Mouse (Mus musculus) MEL-GATA-1-ER (cell line): ENCODE measurements at regions not wholly inside any gene's neighbourhood (a gene's known extent, or its start where the extent isn't known, plus 50 kb on each side); places are given as distances from the start of the nearest gene placed in this dataset.

Experiments
- DNase-seq: peaks from one replicate; pipeline ENCODE4 v3.0.0-alpha.2; 2012; ENCODE audit warnings: low read depth; ENCODE audit errors: extremely low read depth

GRCm38 (mm10) chr9:101670111-101670510 is 191.5 kb upstream of the 9630041A04Rik start:
- DNase-seq = no peak

- no peak for DNase-seq
Measured at GRCm38 (mm10) chr9:101649816-101650215, 211.8 kb upstream of the 9630041A04Rik start.

- no peak for DNase-seq
Measured at GRCm38 (mm10) chr9:101641524-101641923, 220.1 kb upstream of the 9630041A04Rik start.

- no peak for DNase-seq
Measured at GRCm38 (mm10) chr9:101640598-101640997, 221.0 kb upstream of the 9630041A04Rik start.

- no peak for DNase-seq
Measured at GRCm38 (mm10) chr9:101616261-101616660, 245.4 kb upstream of the 9630041A04Rik start.

GRCm38 (mm10) chr9:101615176-101615575 is 246.5 kb upstream of the 9630041A04Rik start:
- DNase-seq = no peak

- no peak for DNase-seq
Measured at GRCm38 (mm10) chr9:101613933-101614332, 247.7 kb upstream of the 9630041A04Rik start.

GRCm38 (mm10) chr9:101613471-101613870 is 248.2 kb upstream of the 9630041A04Rik start:
- no peak for DNase-seq

GRCm38 (mm10) chr9:101612971-101613370 is 248.7 kb upstream of the 9630041A04Rik start:
- DNase-seq = no peak

GRCm38 (mm10) chr9:101612571-101612970 is 249.1 kb upstream of the 9630041A04Rik start:
- DNase-seq = no peak

- no peak for DNase-seq
Measured at GRCm38 (mm10) chr9:101611481-101611880, 250.2 kb upstream of the 9630041A04Rik start.

- DNase-seq = no peak
Measured at GRCm38 (mm10) chr9:101610806-101611443, 250.7 kb upstream of the 9630041A04Rik start.

- no peak for DNase-seq
Measured at GRCm38 (mm10) chr9:101610338-101610737, 251.3 kb upstream of the 9630041A04Rik start.

- no peak for DNase-seq
Measured at GRCm38 (mm10) chr9:101602799-101603198, 258.8 kb upstream of the 9630041A04Rik start.

GRCm38 (mm10) chr9:101596898-101597297 is 264.7 kb upstream of the 9630041A04Rik start:
- no peak for DNase-seq

- no peak for DNase-seq
Measured at GRCm38 (mm10) chr9:101595101-101595650, 266.5 kb upstream of the 9630041A04Rik start.

- DNase-seq = no peak
Measured at GRCm38 (mm10) chr9:101592621-101593020, 269.0 kb upstream of the 9630041A04Rik start.

- no peak for DNase-seq
Measured at GRCm38 (mm10) chr9:101591681-101592080, 270.0 kb upstream of the 9630041A04Rik start.

- DNase-seq = no peak
Measured at GRCm38 (mm10) chr9:101590310-101590709, 271.3 kb upstream of the 9630041A04Rik start.

GRCm38 (mm10) chr9:101581064-101581463 is 280.6 kb upstream of the 9630041A04Rik start:
- no peak for DNase-seq

- DNase-seq = no peak
Measured at GRCm38 (mm10) chr9:101570714-101571113, 290.9 kb upstream of the 9630041A04Rik start.

GRCm38 (mm10) chr9:101563196-101563595 is 298.4 kb upstream of the 9630041A04Rik start:
- no peak for DNase-seq

GRCm38 (mm10) chr9:101559366-101559765 is 302.3 kb upstream of the 9630041A04Rik start:
- DNase-seq = no peak
